Mouse (Mus musculus) splenic B cell, adult 2 months (primary cell): ENCODE measurements around the gene Wdr17.

ENCODE experiments used
- DNase-seq: peaks from one replicate; pipeline ENCODE4 v3.0.0-alpha.2; 2011; ENCODE audit warnings: low read depth, low spot score
- H3K27me3 ChIP-seq: 2 replicates; pipeline ENCODE4 v1.6.1; 2012; ENCODE audit warnings: mild to moderate bottlenecking, low read length, moderate library complexity, mixed read lengths; ENCODE audit not compliant: control insufficient read depth, poor library complexity, insufficient read depth, severe bottlenecking
- H3K36me3 ChIP-seq: 2 replicates; pipeline ENCODE4 v1.6.1; 2012; ENCODE audit warnings: mild to moderate bottlenecking, low read length, moderate library complexity, mixed read lengths; ENCODE audit not compliant: control insufficient read depth, poor library complexity, insufficient read depth, severe bottlenecking

The Wdr17 gene

GRCm38 (mm10) chr8:54596940-54597339 is 290.0 kb downstream of the Wdr17 start:
- no peaks in the 10 kb centered on the region for H3K27me3 ChIP-seq
- no peak for DNase-seq

DNA sequence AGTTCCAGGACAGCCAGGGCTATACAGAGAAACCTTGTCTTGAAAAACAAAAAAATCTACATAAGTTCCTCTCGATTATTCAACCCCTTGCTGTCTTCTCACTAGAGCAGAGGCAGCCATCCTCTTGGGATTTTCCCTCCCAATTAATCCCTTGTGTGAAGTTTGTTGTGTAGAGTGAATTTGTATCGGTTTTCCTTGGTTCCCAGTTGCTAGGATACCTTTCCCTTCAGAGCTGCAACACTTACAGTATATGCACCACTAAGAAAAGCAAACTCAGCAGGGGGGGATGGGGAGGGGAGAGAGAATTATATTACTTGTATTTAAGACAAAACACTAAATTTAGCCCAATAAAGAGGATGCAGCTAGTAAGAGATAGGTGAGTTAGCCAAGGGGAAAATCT is 290.9 kb downstream of the Wdr17 start:
- DNase-seq = no peak
- Histone ChIP-seq H3K27me3 (no peaks in the 10 kb centered on the region), H3K36me3 (no peaks in the 10 kb centered on the region)

More at GRCm38 (mm10) chr8:54596940-54597339, 290.0 kb downstream of the Wdr17 start:
- no peaks in the 10 kb centered on the region for H3K36me3 ChIP-seq

DNA sequence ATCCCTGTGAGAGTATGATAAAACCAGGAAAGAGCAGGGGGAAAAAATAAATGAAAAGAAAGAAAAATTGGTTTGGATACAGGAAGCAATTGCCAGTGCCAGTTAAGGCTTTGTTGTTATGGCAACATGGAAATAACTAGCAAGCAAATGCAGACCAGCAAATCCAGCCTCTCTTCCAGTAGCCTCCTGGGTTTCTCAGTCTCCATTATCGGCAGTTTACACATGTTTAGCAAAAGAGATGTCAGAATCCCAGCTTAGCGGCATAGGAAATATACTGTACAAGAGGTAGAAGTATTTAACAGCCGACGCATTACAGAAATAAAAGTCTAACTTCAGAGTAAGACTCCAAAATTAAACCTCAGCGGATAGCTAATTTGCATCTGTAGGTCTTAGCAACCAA is 292.4 kb downstream of the Wdr17 start:
- DNase-seq = no peak
- no peaks in the 10 kb centered on the region for H3K36me3 ChIP-seq
- no peaks in the 10 kb centered on the region for H3K27me3 ChIP-seq

- H3K36me3 ChIP-seq = no peaks in the 10 kb centered on the region
- no peak for DNase-seq
- H3K27me3 ChIP-seq = no peaks in the 10 kb centered on the region
Observed at GRCm38 (mm10) chr8:54582886-54583285, 304.1 kb downstream of the Wdr17 start.

DNA sequence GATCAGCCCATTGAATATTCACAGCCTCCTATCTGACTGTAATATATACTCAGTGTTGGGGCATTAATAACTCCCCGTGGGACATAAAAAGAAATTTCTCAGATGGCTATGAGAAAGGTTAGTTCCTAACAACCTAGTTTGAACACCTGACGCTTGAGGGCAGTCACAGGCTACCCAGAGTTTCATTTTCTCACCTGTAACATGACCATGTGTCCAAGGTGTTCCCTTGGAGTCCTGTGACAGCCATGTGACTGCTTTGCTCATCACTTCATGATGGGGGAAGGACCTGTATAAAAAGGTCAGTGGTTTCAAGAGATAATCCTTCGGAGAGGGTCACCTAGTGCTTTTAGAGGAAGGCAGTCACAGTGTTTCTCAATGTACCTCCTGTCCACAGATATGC is 305.5 kb downstream of the Wdr17 start:
- no peak for DNase-seq
- Histone ChIP-seq H3K27me3 (no peaks in the 10 kb centered on the region), H3K36me3 (no peaks in the 10 kb centered on the region)
